Mouse (Mus musculus): ENCODE results near the gene Scly.

DNA sequence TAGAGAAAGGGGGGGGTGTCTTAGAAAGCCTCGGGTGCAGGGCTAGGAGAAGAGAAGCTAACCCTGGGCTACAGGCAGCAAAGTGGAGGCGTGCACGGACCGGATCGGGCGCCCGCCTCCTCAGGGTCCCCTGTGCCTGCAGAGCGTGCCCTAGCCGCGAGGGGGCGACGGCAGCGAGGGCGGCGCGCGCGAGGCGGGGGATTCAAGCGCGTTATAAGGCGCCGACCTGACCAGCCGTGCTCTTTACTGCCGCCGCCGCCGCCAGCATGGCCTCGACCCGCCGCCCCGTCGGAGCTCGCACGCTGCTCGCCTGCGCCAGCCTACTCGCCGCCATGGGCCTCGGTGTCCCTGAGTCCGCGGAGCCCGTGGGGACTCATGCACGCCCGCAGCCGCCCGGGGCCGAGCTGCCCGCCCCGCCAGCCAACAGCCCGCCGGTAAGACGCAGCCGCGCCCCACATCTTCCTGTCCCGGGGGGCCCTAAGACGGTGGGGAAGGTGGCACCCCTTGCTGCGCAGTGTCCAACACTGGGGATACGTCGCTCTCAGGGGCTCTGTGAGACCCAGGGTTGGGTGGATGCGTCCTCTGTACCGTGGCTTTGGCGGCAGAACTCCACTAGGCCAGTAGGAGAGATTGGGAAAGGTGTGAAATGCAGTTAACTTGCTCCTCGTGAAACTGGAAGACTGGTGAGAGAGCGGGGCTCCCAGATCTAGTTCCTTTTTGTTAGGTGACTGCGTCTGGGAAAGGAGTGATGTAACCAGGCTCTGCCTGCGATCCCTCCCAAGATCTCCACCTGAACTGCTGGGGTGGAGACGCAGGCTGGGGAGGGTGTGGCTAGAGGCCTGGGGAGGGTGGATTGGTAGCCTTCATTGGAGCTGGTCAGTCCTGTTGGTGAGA, 68.3 kb downstream of the Scly start, which contains the start of gene Erfe:
- TF ChIP-seq CTCF (IDR thresholded peaks at IDR 0.05; ENCODE audit: low read depth) (peak; percentile 74), EP300 (IDR thresholded peaks at IDR 0.05; ENCODE audit: low read depth) (no peak)

Measured in heart, postnatal 0 days (tissue).